Mouse (Mus musculus) gastrocnemius, adult 8-10 months (tissue): ENCODE data around the gene Mettl25. TPM values are rescaled to one million over a fixed set of nuclear protein-coding genes. Genes with fewer than 3 reads are reported as not detected.

Experiments used
- DNase-seq, 2 experiments: peaks; one replicate each; pipeline ENCODE4 v3.0.0; 2022; ENCODE audit warnings: low spot score in 2 of 2
- total RNA-seq, 4 experiments: library from RNA; stranded (reverse); gene quantifications; 2 replicates each; pipeline ENCODE4 v1.2.4; 2022

Gene Mettl25
- total RNA-seq, 4 experiments from 2014 or later, result 2.6 to 3.1 (median 2.8) TPM

DNA sequence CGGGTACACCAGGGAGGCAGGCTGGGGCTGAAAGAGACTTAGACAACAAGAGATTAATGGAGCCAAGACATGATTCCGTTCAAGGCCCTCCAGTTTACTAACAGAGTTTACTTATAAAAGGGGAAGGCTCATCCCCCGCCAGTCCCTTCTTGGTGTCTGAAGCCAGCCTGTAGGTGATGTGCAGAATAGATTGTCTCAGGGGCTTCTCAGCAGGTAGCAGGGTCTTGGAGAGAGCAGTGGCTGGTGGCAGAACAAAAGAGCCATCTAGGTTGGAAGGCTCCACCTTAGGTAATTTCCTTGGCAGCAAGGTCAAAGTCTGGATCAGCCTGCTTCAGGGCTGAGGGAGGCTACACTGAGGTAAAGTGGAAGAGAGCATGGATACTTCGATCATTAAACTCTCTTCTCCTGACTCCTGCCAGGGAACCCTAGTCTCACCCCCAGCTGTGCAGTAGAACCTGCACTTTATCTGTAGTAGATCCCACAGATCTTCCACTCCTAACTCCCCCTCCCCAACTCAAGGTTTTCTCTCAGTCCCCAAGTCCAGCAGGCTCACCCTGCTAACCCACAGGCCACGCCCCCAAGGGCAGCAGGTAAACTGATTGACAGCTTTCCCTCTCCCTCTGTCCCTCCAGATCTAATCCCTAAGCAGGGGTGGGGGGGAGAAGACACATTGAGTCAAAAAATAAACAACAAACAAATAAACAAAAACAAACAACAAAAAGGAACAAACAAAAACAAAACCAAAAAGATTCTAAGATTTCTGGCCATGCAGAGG is 87.2 kb downstream of the Mettl25 start:
- DNase-seq, result no peak

DNA sequence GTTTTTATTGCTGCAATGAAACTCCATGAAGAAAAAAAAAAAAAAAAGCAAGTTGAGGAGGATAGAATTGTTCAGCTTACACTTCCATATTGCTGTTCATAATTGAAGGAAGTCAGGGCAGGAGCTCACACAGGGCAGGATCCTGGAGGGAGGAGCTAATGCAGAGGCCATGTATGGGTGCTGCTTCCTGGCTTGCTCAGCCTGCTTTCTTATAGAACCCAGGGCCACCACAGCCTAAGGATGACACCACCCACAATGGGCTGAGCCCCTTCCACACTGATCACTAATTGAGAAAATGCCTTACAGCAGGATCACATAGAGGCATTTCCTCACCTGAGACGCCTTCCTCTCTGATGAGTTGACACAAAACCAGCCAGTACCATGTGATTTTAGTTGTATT is 95.2 kb downstream of the Mettl25 start:
- DNase-seq, result no peak

DNA sequence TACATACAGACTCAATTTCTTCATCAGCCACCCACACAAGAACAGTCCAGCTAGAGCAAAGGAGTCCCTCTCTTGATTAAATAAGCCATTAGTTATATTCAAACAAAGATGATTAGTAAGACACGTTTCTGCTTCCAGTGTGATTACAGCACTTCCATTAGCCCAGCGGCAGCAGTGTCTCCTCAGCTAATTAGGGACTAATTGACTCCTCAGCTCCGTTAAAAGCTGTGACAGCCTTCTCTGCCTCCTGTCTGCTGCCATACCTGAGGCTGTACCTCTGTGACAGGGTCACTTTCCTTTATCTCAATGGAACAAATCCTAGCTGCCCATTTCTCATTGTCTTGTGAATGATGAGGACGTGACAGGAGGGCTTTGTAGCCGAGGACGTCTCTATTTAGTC is 99.4 kb downstream of the Mettl25 start:
- no peak for DNase-seq

DNA sequence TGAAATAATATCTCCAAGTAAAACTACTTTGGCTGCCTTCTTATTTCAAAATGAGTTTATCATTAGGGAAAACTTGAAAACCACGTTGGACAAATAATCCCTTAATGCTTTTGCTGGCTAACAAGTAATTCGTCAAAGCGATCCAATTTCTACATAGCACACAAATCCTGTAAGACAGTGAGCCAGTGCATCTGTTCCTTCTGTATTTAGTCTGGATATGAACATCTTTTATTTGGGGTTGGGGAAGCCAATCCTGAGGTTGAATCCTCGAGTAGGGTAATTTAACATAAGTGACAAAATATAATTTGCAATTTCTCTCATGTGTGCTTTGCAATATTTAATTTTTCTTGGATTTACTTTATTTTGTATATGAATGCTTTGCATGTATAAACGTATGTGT is 102.2 kb downstream of the Mettl25 start:
- DNase-seq, result no peak

DNA sequence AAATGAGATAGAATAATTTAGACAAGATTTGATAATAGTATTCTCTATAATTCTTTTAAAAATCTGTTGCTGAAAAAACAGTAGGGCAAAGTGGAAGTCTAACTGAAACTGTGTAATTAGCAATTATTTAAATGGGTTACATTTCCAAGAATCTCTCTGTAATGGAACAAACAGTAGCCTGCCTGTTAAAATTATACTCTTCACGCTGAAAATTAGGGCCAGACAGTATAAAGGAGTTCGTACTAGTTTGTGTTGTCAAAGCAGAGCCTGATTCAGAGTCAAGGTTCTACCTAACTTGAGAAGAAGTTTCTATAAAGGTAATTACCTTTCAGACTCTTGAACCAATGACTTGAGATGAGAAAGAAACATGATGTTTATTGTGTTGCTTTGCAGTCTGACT is 113.4 kb downstream of the Mettl25 start:
- DNase-seq, result no peak

DNA sequence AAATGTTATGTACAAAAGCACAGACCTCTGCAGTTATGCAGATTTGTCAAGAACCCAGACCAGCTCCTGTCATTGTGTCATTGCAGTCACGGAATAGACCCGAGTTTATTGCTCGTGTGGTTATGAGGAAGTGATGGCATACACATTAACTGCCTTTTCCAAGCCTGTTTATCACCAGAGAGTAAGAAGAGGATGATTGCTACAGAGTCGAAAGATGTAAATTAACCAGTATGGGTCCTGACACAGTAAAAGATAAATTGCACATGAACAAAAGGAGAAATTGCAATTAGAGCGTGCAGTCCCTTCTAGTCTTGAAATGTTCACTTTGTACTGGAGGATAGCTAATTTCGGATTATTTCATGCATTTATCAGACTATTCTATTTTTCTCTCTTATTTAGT is 113.8 kb downstream of the Mettl25 start:
- DNase-seq, result no peak

DNA sequence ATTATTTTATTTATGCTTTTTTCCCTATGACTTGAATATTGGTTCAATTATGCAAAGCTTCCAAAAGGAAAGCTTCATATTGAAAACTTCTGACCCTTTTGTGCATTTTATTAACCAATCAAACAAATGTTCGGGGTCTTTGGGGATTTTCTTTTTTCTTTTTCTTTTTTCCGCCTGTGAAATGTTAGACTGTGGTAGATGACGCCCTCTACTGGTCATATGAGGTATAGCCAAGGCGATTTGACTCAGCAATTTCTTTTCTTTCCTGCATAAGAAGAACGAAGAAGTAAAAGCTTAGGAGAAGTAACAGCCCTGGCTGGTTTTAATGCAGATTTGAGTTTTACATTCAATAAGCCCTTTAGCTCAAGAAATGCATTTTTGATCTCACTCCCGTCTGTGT is 126.3 kb downstream of the Mettl25 start:
- DNase-seq, result no peak

DNA sequence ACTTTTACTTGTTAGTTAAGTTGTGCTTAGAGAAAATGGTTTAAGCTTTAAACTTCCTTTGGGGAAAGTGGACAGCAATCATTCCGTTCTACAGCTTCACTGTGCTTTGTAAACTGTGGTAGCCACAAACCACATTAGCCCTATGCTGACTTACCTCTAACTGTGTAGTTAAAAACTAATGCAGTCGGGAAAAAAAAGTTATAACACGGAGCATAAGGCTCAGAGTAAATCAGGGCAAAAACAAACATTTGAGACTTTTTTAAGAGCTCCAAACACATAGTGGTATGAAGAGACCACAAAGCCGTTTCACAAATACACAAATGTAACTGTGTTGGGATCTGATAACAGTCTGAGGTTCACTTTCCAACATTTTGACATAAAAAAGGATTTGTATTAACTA is 126.8 kb downstream of the Mettl25 start:
- DNase-seq, result no peak

DNA sequence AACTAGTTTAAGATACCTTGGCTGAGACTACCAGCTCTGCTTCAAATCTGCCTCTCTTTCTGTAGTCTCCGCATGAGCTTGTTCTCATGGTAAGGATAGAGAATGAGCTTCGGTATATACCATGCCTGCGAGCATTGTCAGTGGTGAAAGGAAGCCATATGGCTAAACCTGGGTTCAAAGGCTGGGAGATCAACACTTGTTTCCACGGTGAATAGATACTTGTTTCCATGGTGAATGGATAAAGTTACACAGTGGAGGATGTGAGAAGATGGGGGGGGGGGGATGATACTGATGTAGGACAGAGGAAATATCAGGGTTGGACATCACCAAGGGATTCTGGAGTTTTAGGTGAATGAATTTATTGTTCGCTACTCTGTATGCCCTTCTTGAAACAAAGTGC is 128.0 kb downstream of the Mettl25 start:
- no peak for DNase-seq

Other genes with a start within 250 kb of the Mettl25 start
- 10 to 100 TPM in 1 of 4 experiments, 1 to 10 TPM in 3; 7.9 to 10.3 (median 9.0) TPM for gene Ccdc59, start 313 bp downstream of the Mettl25 start, total RNA-seq